Mouse (Mus musculus) liver, postnatal 0 days (tissue): ENCODE results near the gene Mitd1.

Experiments used
- CTCF ChIP-seq: sonication (generic); IDR thresholded peaks from 2 replicates; pipeline ENCODE4 v1.5.1; 2016; ENCODE audit warnings: antibody characterized with exemption, low read depth
- EP300 ChIP-seq: IDR thresholded peaks from 2 replicates; pipeline ENCODE4 v1.6.1; 2016; ENCODE audit warnings: antibody characterized with exemption, low read depth, mild to moderate bottlenecking

GRCm38 (mm10) chr1:37873157-37873556 is 17.1 kb downstream of the Mitd1 start:
- TF ChIP-seq CTCF: no peak
- no peak for TF ChIP-seq EP300
